Comparison of ENCODE assay signal across 13 mouse cellular contexts in the genomic region with DNA sequence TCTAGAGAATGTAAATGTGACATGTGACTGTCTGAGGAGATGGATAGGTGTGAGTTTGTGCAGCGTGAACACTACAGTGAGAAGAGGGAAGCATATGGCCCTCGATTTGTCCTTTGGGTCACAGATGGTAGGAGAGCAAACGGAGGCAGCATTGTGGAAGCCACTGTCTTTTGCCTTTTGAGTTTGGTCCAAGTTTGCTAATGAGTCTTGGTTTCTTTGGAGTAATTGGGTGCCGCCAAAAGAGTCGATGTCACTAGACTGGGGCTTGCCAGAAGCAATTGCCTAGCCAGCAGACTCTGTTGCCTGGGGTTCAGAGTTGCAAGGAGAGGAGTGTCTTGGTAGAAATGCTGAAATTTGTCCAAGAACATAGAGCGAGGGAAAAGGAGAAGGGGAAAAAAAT. TPM values are rescaled to one million over a fixed set of nuclear protein-coding genes. Genes with fewer than 3 reads are reported as not detected.
DNase-seq lines count a peak whose midpoint lies in the region; ATAC-seq and TF ChIP-seq lines count a peak whose summit lies in the region.
"Had no signal": no experiment of that assay in that cellular context is flagged by ENCODE, and none has a peak within 500 bp of the region (broad histone marks: within the 10 kb centered on the region; RNA-seq: fewer than 3 reads in every experiment).

No protein-coding gene starts in this region.

- H3K9me3 ChIP-seq in neural tube, embryonic 12.5 days = no peaks in the 10 kb centered on the region
- H3K9me3 ChIP-seq in hindbrain, embryonic 15.5 days = no peaks in the 10 kb centered on the region
- H3K9me3 ChIP-seq: intestine, embryonic 15.5 days; limb, embryonic 15.5 days had no signal

- H3K4me2 ChIP-seq in neural tube, embryonic 12.5 days (replicated peaks) = peak overlapping the region; percentile 81; the same call in 1 of the 2 replicates
- H3K4me2 ChIP-seq in hindbrain, embryonic 15.5 days = peak overlapping the region; percentile 70

- H3K4me1 ChIP-seq in neural tube, embryonic 12.5 days = peaks cover 20% of the 10 kb centered on the region
- H3K4me1 ChIP-seq in hindbrain, embryonic 15.5 days (replicated peaks) = peaks cover 32% of the 10 kb centered on the region

- H3K27me3 ChIP-seq in neural tube, embryonic 12.5 days (replicated peaks) = no peaks in the 10 kb centered on the region
- H3K27me3 ChIP-seq in hindbrain, embryonic 15.5 days = no peaks in the 10 kb centered on the region
- H3K27me3 ChIP-seq: intestine, embryonic 15.5 days had no signal

- peak overlapping the region; percentile 92; the same call in 1 of the 2 replicates for H3K4me3 ChIP-seq in gastrocnemius, adult 2 months
- H3K4me3 ChIP-seq in neural tube, embryonic 12.5 days = no peak overlapping the region
- H3K4me3 ChIP-seq in hindbrain, embryonic 15.5 days = peak overlapping the region; percentile 53; the same call in 1 of the 2 replicates

- H3K27ac ChIP-seq in gastrocnemius, adult 2 months = peak overlapping the region; percentile 97
- no peak overlapping the region for H3K27ac ChIP-seq in neural tube, embryonic 12.5 days
- H3K27ac ChIP-seq in hindbrain, embryonic 15.5 days (replicated peaks) = peak overlapping the region; percentile 97
- H3K27ac ChIP-seq: intestine, embryonic 15.5 days; limb, embryonic 15.5 days had no signal

- intact Hi-C loops in gastrocnemius, adult 2 months (cut with DNase I) = no loop called here
- intact Hi-C loops in gastrocnemius, postnatal 36 days (cut with DNase I) = no loop called here

- no peak for TF ChIP-seq CTCF in gastrocnemius, adult 2 months (IDR thresholded peaks at IDR 0.05)

- DNase-seq in gastrocnemius, adult 2 months = no peak
- DNase-seq in gastrocnemius, postnatal 36 days = no peak
- DNase-seq in neural tube, embryonic 10.5 days (ENCODE audit: extremely low spot score, low spot score) = no peak
- no peak for DNase-seq in right cerebral cortex, adult 18-20 months
- DNase-seq in adrenal gland, postnatal 14 days = no peak
- no peak for DNase-seq in thymus, postnatal 10 days (ENCODE audit: low spot score in 2 of 2)
- DNase-seq: B cell, adult 2 months; embryo, embryonic 11 days had no signal

- ATAC-seq in neural tube, embryonic 12.5 days (ENCODE audit: low FRiP score, low read depth) = no peak
- ATAC-seq in hindbrain, embryonic 15.5 days (ENCODE audit: low FRiP score, low read depth) = no peak
- ATAC-seq: intestine, embryonic 15.5 days had no signal

- peaks cover 15% of the 10 kb centered on the region for H3K36me3 ChIP-seq in neural tube, embryonic 12.5 days
- peaks cover 1% of the 10 kb centered on the region; the same call in 1 of the 2 replicates for H3K36me3 ChIP-seq in hindbrain, embryonic 15.5 days
- H3K36me3 ChIP-seq: limb, embryonic 15.5 days had no signal

- WGBS in neural tube, embryonic 12.5 days = 81% methylated on average over 6 of the region's 6 CpGs
- 52% methylated on average over 6 of the region's 6 CpGs for WGBS in hindbrain, embryonic 15.5 days

- H3K9ac ChIP-seq in neural tube, embryonic 12.5 days = no peak overlapping the region
- H3K9ac ChIP-seq in hindbrain, embryonic 15.5 days = no peak overlapping the region
- H3K9ac ChIP-seq: intestine, embryonic 15.5 days had no signal

RNA-seq across cellular contexts. Expression of gene Atxn7l2, which starts 1.1 kb away (rescaled TPM):
- total RNA-seq in gastrocnemius, adult 2 months (2021) = 1 to 10 TPM; 6.4 to 8.6 TPM
- total RNA-seq in gastrocnemius, postnatal 36 days (2021) = 1 to 10 TPM; 5.7 to 6.1 TPM
- polyA plus RNA-seq in neural tube, embryonic 12.5 days (2016; fragmentation: Nextera tagmentation; extraction: Ambion mirVana) = 28.8 and 30.4 TPM in 2 replicates
- polyA plus RNA-seq in hindbrain, embryonic 15.5 days (2015; fragmentation: Nextera tagmentation; extraction: Ambion mirVana) = 20.3 and 24.3 TPM in 2 replicates
- 8.1 and 10.2 TPM in 2 replicates for total RNA-seq in adrenal gland, postnatal 14 days (2021)

RNA-seq across cellular contexts. Expression of gene Cyb561d1, which starts 10.8 kb away (rescaled TPM):
- total RNA-seq in gastrocnemius, adult 2 months (2021) = 1 to 10 TPM; 2.8 to 3.8 TPM
- total RNA-seq in gastrocnemius, postnatal 36 days (2021) = 1 to 10 TPM; 2.5 to 3.1 TPM
- polyA plus RNA-seq in neural tube, embryonic 12.5 days (2016; fragmentation: Nextera tagmentation; extraction: Ambion mirVana) = 5.0 and 6.0 TPM in 2 replicates
- 3.4 and 3.5 TPM in 2 replicates for polyA plus RNA-seq in hindbrain, embryonic 15.5 days (2015; fragmentation: Nextera tagmentation; extraction: Ambion mirVana)
- total RNA-seq in adrenal gland, postnatal 14 days (2021) = 5.7 and 9.6 TPM in 2 replicates

RNA-seq across cellular contexts. Expression of gene Sypl2, which starts 14.6 kb away (rescaled TPM):
- total RNA-seq in gastrocnemius, adult 2 months (2021) = 100 to 1,000 TPM; 321 to 322 TPM
- 100 to 1,000 TPM; 479 to 547 TPM for total RNA-seq in gastrocnemius, postnatal 36 days (2021)
- polyA plus RNA-seq in neural tube, embryonic 12.5 days (2016; fragmentation: Nextera tagmentation; extraction: Ambion mirVana) = 0.47 TPM in 2 replicates
- polyA plus RNA-seq in hindbrain, embryonic 15.5 days (2015; fragmentation: Nextera tagmentation; extraction: Ambion mirVana) = 0.47 and 1.2 TPM in 2 replicates
- 0.15 and 0.22 TPM in 2 replicates for total RNA-seq in adrenal gland, postnatal 14 days (2021)
- total RNA-seq: megakaryocyte, adult 5-6 weeks had no signal

RNA-seq across cellular contexts. Expression of gene Amigo1, which starts 25.7 kb away (rescaled TPM):
- total RNA-seq in gastrocnemius, adult 2 months (2021) = 10 to 100 TPM; 21.6 to 28.3 TPM
- total RNA-seq in gastrocnemius, postnatal 36 days (2021) = 10 to 100 TPM; 23.3 to 27.5 TPM
- polyA plus RNA-seq in neural tube, embryonic 12.5 days (2016; fragmentation: Nextera tagmentation; extraction: Ambion mirVana) = 17.7 and 20.0 TPM in 2 replicates
- 13.3 and 16.6 TPM in 2 replicates for polyA plus RNA-seq in hindbrain, embryonic 15.5 days (2015; fragmentation: Nextera tagmentation; extraction: Ambion mirVana)
- total RNA-seq in adrenal gland, postnatal 14 days (2021) = 19.3 and 19.5 TPM in 2 replicates

RNA-seq across cellular contexts. Expression of gene Psma5, which starts 44.9 kb away (rescaled TPM):
- 10 to 100 TPM; 51.8 to 55.7 TPM for total RNA-seq in gastrocnemius, adult 2 months (2021)
- 10 to 100 TPM; 43.6 to 48.1 TPM for total RNA-seq in gastrocnemius, postnatal 36 days (2021)
- 217 and 226 TPM in 2 replicates for polyA plus RNA-seq in neural tube, embryonic 12.5 days (2016; fragmentation: Nextera tagmentation; extraction: Ambion mirVana)
- 237 and 247 TPM in 2 replicates for polyA plus RNA-seq in hindbrain, embryonic 15.5 days (2015; fragmentation: Nextera tagmentation; extraction: Ambion mirVana)
- 83.9 and 86.4 TPM in 2 replicates for total RNA-seq in adrenal gland, postnatal 14 days (2021)

Comparison
In these comparisons a context has a peak if more than half of its experiments do, and no peak if none do; other contexts are left out.
1. RNA of gene Sypl2, which starts 14.6 kb away (total RNA-seq): 479 to 547 TPM in gastrocnemius, postnatal 36 days and 321 to 322 TPM in gastrocnemius, adult 2 months; 0.15 to 0.22 TPM in adrenal gland, postnatal 14 days; every median in the first group is over 100 times any median in the second.